Mouse (Mus musculus): ENCODE results near the gene Gm9507.

GRCm38 (mm10) chr10:77819203-77819602 is 7.6 kb upstream of the Gm9507 start:
- TF ChIP-seq CTCF (IDR thresholded peaks at IDR 0.05; ENCODE audit: low read depth, low read length): no peak
- no peak for TF ChIP-seq POLR2A (IDR thresholded peaks at IDR 0.05; ENCODE audit: extremely low read depth, insufficient read depth, low read length)

Data from liver, adult 2 months (tissue).